Mouse (Mus musculus) monocyte, adult 5-6 weeks (primary cell): ENCODE measurements around the gene Irak2. TPM values are rescaled to one million over a fixed set of nuclear protein-coding genes. Genes with fewer than 3 reads are reported as not detected.
A peak's percentile ranks its signal among the peaks of the same experiment; 100 is the strongest.
"Not testable (repeated sequence)": the region's sequence is repeated elsewhere in the genome, so short reads cannot be mapped to it uniquely, and the experiment has no call there.

Experiments
- ATAC-seq: fragments of 153-309, 156-312 bp; replicated peaks from 2 replicates; pipeline ENCODE4 v1.8.0; 2017; ENCODE audit warnings: mild to moderate bottlenecking; ENCODE audit not compliant: low TSS enrichment, insufficient number of reproducible peaks, severe bottlenecking, poor library complexity, low FRiP score
- total RNA-seq: library from RNA; stranded (forward); fragments of 200-1000, 200-491, 200-594 nt; gene quantifications from 3 replicates; pipeline ENCODE4 v1.2.3, GENCODE M21; 2017

Irak2 gene
- total RNA-seq, 1 experiment from 2014 or later, result 99.6 TPM

GRCm38 (mm10) chr6:113690008-113690399, 51.7 kb downstream of the Irak2 start:
- no peak for ATAC-seq

- 0 out of 2 replicates have a peak, but pooled peaks have one; percentile 1 for ATAC-seq
Measured at GRCm38 (mm10) chr6:113690400-113691083, 52.3 kb downstream of the Irak2 start.

- ATAC-seq, result 0 out of 2 replicates have a peak, but pooled peaks have one; percentile 24
Measured at GRCm38 (mm10) chr6:113691084-113691462, 52.8 kb downstream of the Irak2 start.

GRCm38 (mm10) chr6:113692661-113693133, 54.4 kb downstream of the Irak2 start:
- no peak for ATAC-seq

GRCm38 (mm10) chr6:113693377-113693776, 55.1 kb downstream of the Irak2 start:
- no peak for ATAC-seq

GRCm38 (mm10) chr6:113695203-113695602, 56.9 kb downstream of the Irak2 start:
- ATAC-seq, result no peak

- no peak for ATAC-seq
Measured at GRCm38 (mm10) chr6:113695766-113696355, 57.6 kb downstream of the Irak2 start.

GRCm38 (mm10) chr6:113696582-113697221, 58.4 kb downstream of the Irak2 start, which contains the start of gene Tatdn2:
Gene Tatdn2, plus strand, starts transcription at chr6:113697050.
- ATAC-seq, result peak; percentile 92

GRCm38 (mm10) chr6:113697222-113698205, 59.2 kb downstream of the Irak2 start:
- no peak for ATAC-seq

- no peak for ATAC-seq
Measured at GRCm38 (mm10) chr6:113712718-113713117, 74.5 kb downstream of the Irak2 start.

GRCm38 (mm10) chr6:113713389-113713788, 75.1 kb downstream of the Irak2 start:
- ATAC-seq, result not testable (repeated sequence)

- peak; percentile 71 for ATAC-seq
Measured at GRCm38 (mm10) chr6:113714276-113714675, 76.0 kb downstream of the Irak2 start.

GRCm38 (mm10) chr6:113714797-113715196, 76.5 kb downstream of the Irak2 start:
- no peak for ATAC-seq

- ATAC-seq, result no peak
Measured at GRCm38 (mm10) chr6:113717541-113717940, 79.3 kb downstream of the Irak2 start.

GRCm38 (mm10) chr6:113719878-113720277, 81.6 kb downstream of the Irak2 start, which contains the start of gene Ghrl:
Gene Ghrl, minus strand, starts transcription at chr6:113719880.
- ATAC-seq, result no peak

- ATAC-seq, result no peak
Measured at GRCm38 (mm10) chr6:113721061-113721460, 82.8 kb downstream of the Irak2 start.

GRCm38 (mm10) chr6:113728181-113728580, 89.9 kb downstream of the Irak2 start:
- ATAC-seq, result no peak

GRCm38 (mm10) chr6:113731296-113731695, 93.0 kb downstream of the Irak2 start:
- no peak for ATAC-seq
